Mouse (Mus musculus): Measurements from ENCODE around the gene Tnrc6c.

Gene Tnrc6c

GRCm38 (mm10) chr11:117796954-117797353 is 142.9 kb downstream of the Tnrc6c start:
- DNase-seq = no peak

GRCm38 (mm10) chr11:117797511-117798159 is 143.5 kb downstream of the Tnrc6c start, which contains the start of gene 6030468B19Rik:
Gene 6030468B19Rik (plus strand): TSS chr11:117797660.
- no peak for DNase-seq

GRCm38 (mm10) chr11:117798160-117798541 is 144.1 kb downstream of the Tnrc6c start:
- DNase-seq = no peak

GRCm38 (mm10) chr11:117799174-117799573 is 145.1 kb downstream of the Tnrc6c start:
- DNase-seq = no peak

- no peak for DNase-seq
Observed at GRCm38 (mm10) chr11:117800038-117800437, 145.9 kb downstream of the Tnrc6c start.

GRCm38 (mm10) chr11:117801650-117802049 is 147.6 kb downstream of the Tnrc6c start:
- no peak for DNase-seq

- no peak for DNase-seq
Observed at GRCm38 (mm10) chr11:117803166-117803688, 149.1 kb downstream of the Tnrc6c start.

- no peak for DNase-seq
Observed at GRCm38 (mm10) chr11:117806781-117807180, 152.7 kb downstream of the Tnrc6c start.

- DNase-seq = peak; percentile 65
Observed at GRCm38 (mm10) chr11:117809407-117810311, 155.6 kb downstream of the Tnrc6c start, which contains the start of the genes Gm20708 and Syngr2. Gene Gm20708 (plus strand): TSS chr11:117809668. Gene Syngr2 (plus strand): TSS chr11:117809668.

- peak; percentile 92 for DNase-seq
Observed at GRCm38 (mm10) chr11:117810401-117811046, 156.4 kb downstream of the Tnrc6c start.

All from kidney, adult 11 months (tissue).